Mouse (Mus musculus) heart, postnatal 0 days (tissue): Measurements from ENCODE around the gene Hba-a1. TPM values are rescaled to one million over a fixed set of nuclear protein-coding genes. Genes with fewer than 3 reads are reported as not detected.
A peak's percentile ranks its signal among the peaks of the same experiment; 100 is the strongest.

Source experiments
- ATAC-seq: fragments of 200-750 bp; cut with Nextera tagmentation; 2 replicates; pipeline ENCODE4 v1.8.0; 2017; ENCODE audit warnings: low read depth, moderate number of reproducible peaks, moderate library complexity; ENCODE audit not compliant: insufficient read depth
- DNase-seq: peaks from one replicate; pipeline ENCODE4 v3.0.0-alpha.2; 2016; ENCODE audit warnings: low spot score
- H3K27ac ChIP-seq: fragments of 300-500 bp; sonication (generic); 2 replicates; pipeline ENCODE4 v1.5.1; 2014; ENCODE audit warnings: low read depth, mild to moderate bottlenecking
- H3K27me3 ChIP-seq: fragments of 300-500 bp; sonication (generic); 2 replicates; pipeline ENCODE4 v1.6.1; 2014; ENCODE audit warnings: low read length, mixed read lengths; ENCODE audit not compliant: control insufficient read depth, insufficient read depth
- H3K36me3 ChIP-seq: fragments of 300-500 bp; sonication (generic); replicated peaks from 2 replicates; pipeline ENCODE4 v1.6.1; 2014; ENCODE audit warnings: low read length, mixed read lengths; ENCODE audit not compliant: control insufficient read depth, insufficient read depth
- H3K4me1 ChIP-seq: fragments of 300-500 bp; sonication (generic); 2 replicates; pipeline ENCODE4 v1.6.1; 2014; ENCODE audit warnings: antibody characterized with exemption; ENCODE audit not compliant: control insufficient read depth, insufficient read depth
- H3K4me2 ChIP-seq: fragments of 300-500 bp; sonication (generic); 2 replicates; pipeline ENCODE4 v1.6.1; 2014; ENCODE audit warnings: low read depth, mild to moderate bottlenecking, low read length, moderate library complexity
- H3K4me3 ChIP-seq: fragments of 300-500 bp; sonication (generic); 2 replicates; pipeline ENCODE4 v1.5.1; 2014; ENCODE audit warnings: low read depth, low read length
- H3K9ac ChIP-seq: fragments of 300-500 bp; sonication (generic); replicated peaks from 2 replicates; pipeline ENCODE4 v1.6.1; 2014; ENCODE audit warnings: low read depth, low read length, mixed read lengths
- H3K9me3 ChIP-seq: fragments of 300-500 bp; sonication (generic); replicated peaks from 2 replicates; pipeline ENCODE4 v1.6.1; 2016; ENCODE audit warnings: low read length; ENCODE audit not compliant: control insufficient read depth
- CTCF ChIP-seq: IDR thresholded peaks from 2 replicates; pipeline ENCODE4 v1.5.1; 2016; ENCODE audit warnings: antibody characterized with exemption, control low read depth, low read depth
- EP300 ChIP-seq: IDR thresholded peaks from 2 replicates; pipeline ENCODE4 v1.6.1; 2016; ENCODE audit warnings: antibody characterized with exemption, low read depth
- WGBS: fragments of 180-500 bp; shearing (Covaris S2); extraction: QIAGEN DNeasy Blood & Tissue Kit; methylation state at CpG from one replicate; pipeline ENCODE4 v1.1.7; 2014; 5-methylcytosine and 5-hydroxymethylcytosine counted together
- polyA plus RNA-seq: library from polyadenylated mRNA; unstranded; fragments of >200 nt; fragmentation: Nextera tagmentation; extraction: Ambion mirVana; gene quantifications from 2 replicates; pipeline ENCODE4 v1.2.1, GENCODE M21; 2015
- total RNA-seq: library from RNA; depleted of rRNA; stranded (reverse); fragments of >200 nt; gene quantifications from 2 replicates; pipeline ENCODE4 v1.2.3, GENCODE M21; 2014; ENCODE audit warnings: low replicate concordance

Gene Hba-a1
- total and polyA plus RNA-seq, 2 experiments from 2014 or later: 1,841 to 3,333 TPM

- ATAC-seq: no peak
These were observed 46.5 kb upstream of the Hba-a1 start for GRCm38 (mm10) chr11:32236712-32237410.

DNA sequence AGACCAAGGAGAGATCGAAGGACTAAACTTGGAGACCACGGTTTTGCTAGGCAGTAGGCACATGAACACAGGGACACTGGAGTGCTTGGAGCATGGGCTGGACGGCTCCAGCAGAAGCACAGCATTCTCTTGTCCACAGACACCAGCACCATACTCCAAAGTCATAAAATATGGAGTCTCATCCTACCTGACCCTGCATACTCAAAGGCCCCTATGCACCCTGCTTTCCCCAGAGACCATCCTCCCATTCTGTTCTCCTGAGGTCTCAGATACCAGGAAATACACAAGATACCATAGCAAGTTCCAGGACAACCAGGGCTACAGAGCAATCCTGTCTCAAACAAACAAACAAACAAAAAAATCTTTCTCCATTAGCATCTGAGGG is 45.9 kb upstream of the Hba-a1 start:
- H3K27me3 ChIP-seq: no peaks in the 10 kb centered on the region
- no peaks in the 10 kb centered on the region for H3K9me3 ChIP-seq
- H3K4me1 ChIP-seq: peaks cover 21% of the 10 kb centered on the region
- no peak for TF ChIP-seq CTCF
- TF ChIP-seq EP300: no peak
- 81% methylated on average over 3 of the region's 3 CpGs for WGBS
- H3K4me3 ChIP-seq: no peak overlapping the region
- DNase-seq (no peak), ATAC-seq (no peak)
- H3K36me3 ChIP-seq: peaks cover 49% of the 10 kb centered on the region
- H3K4me2 ChIP-seq: no peak overlapping the region
- no peak overlapping the region for H3K27ac ChIP-seq
- H3K9ac ChIP-seq: no peak overlapping the region

More at GRCm38 (mm10) chr11:32236712-32237410, 46.5 kb upstream of the Hba-a1 start:
- H3K27me3 ChIP-seq: no peaks in the 10 kb centered on the region
- WGBS: 58% methylated on average over 9 of the region's 9 CpGs
- TF ChIP-seq CTCF (peak; percentile 49), EP300 (no peak)
- H3K4me3 ChIP-seq: no peak overlapping the region
- no peak overlapping the region for H3K9ac ChIP-seq
- peaks cover 21% of the 10 kb centered on the region for H3K4me1 ChIP-seq
- H3K9me3 ChIP-seq: no peaks in the 10 kb centered on the region
- no peak overlapping the region for H3K4me2 ChIP-seq
- peak; percentile 39 for DNase-seq
- peaks cover 54% of the 10 kb centered on the region for H3K36me3 ChIP-seq
- H3K27ac ChIP-seq: no peak overlapping the region

DNA sequence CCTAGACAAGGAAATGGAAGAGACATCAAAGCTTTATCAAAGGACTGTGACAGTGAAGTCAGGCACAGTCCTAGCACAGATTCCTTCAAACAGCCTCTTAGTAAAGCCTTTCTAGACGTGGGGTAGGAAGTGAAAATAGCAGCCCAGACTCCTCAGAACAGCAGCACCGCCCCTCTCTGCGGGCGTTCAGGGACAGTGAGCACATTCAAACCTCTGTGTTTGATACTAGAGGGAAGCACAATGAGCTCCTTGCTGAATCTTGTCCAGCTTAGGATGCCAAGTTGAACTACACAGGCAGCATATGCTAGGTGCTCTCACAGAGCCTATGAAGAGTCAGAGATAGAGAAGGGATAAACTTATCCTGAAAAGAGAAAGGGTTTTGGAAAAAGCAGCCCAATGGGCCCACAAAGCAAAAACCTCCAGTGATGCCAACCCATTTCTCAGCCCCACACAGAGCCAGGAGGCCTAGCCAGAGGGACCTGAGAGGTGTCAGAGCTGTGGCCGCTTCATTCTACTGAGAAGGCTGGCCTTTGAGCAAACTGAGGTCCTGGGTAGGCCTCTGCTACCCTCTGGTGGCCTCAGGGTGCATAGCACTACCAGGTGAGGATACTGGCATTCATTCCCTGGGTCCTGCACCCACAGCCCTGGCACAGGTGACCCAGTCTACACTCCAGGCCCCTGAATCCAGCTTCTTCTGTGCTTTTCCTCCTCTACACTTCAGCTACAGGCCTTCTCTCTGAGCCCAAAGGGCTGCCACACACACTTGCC is 45.0 kb upstream of the Hba-a1 start:
- WGBS: 70% methylated on average over 5 of the region's 5 CpGs
- no peak overlapping the region for H3K4me3 ChIP-seq
- ATAC-seq (peak; percentile 67), DNase-seq (peak; percentile 63)
- peaks cover 23% of the 10 kb centered on the region for H3K4me1 ChIP-seq
- no peak overlapping the region for H3K9ac ChIP-seq
- no peaks in the 10 kb centered on the region for H3K9me3 ChIP-seq
- H3K27me3 ChIP-seq: no peaks in the 10 kb centered on the region
- TF ChIP-seq EP300: no peak
- TF ChIP-seq CTCF: peak; percentile 98
- H3K27ac ChIP-seq: no peak overlapping the region
- H3K4me2 ChIP-seq: no peak overlapping the region
- H3K36me3 ChIP-seq: peaks cover 40% of the 10 kb centered on the region

- Histone ChIP-seq H3K36me3 (peaks cover 39% of the 10 kb centered on the region; the same call in 1 of the 2 replicates), H3K27ac (no peak overlapping the region), H3K4me3 (no peak overlapping the region), H3K9me3 (no peaks in the 10 kb centered on the region), H3K4me2 (no peak overlapping the region), H3K27me3 (no peaks in the 10 kb centered on the region), H3K4me1 (peaks cover 18% of the 10 kb centered on the region), H3K9ac (no peak overlapping the region)
- no peak for ATAC-seq
- no peak for DNase-seq
- TF ChIP-seq CTCF (no peak), EP300 (no peak)
These were observed 41.9 kb upstream of the Hba-a1 start for GRCm38 (mm10) chr11:32241391-32241790.

GRCm38 (mm10) chr11:32242209-32242608 is 41.1 kb upstream of the Hba-a1 start:
- H3K9ac ChIP-seq: no peak overlapping the region
- TF ChIP-seq EP300 (no peak), CTCF (no peak)

More at GRCm38 (mm10) chr11:32242209-32242608, 41.1 kb upstream of the Hba-a1 start:
- Histone ChIP-seq H3K4me3 (no peak overlapping the region), H3K36me3 (peaks cover 46% of the 10 kb centered on the region), H3K9me3 (no peaks in the 10 kb centered on the region), H3K27me3 (no peaks in the 10 kb centered on the region), H3K4me1 (peaks cover 13% of the 10 kb centered on the region; the same call in 1 of the 2 replicates), H3K4me2 (no peak overlapping the region), H3K27ac (no peak overlapping the region)
- ATAC-seq (no peak), DNase-seq (no peak)
- WGBS: 84% methylated on average over 3 of the region's 3 CpGs
